Comparison of ENCODE assay signal across 9 mouse cellular contexts in genomic region chr1:181352367-181353199, GRCm38 (mm10). TPM values are rescaled to one million over a fixed set of nuclear protein-coding genes. Genes with fewer than 3 reads are reported as not detected.
DNase-seq lines count a peak whose midpoint lies in the region; ATAC-seq and TF ChIP-seq lines count a peak whose summit lies in the region.
"Had no signal": no experiment of that assay in that cellular context is flagged by ENCODE, and none has a peak within 500 bp of the region (broad histone marks: within the 10 kb centered on the region; RNA-seq: fewer than 3 reads in every experiment).

Gene Cnih3, plus strand, starts transcription at chr1:181352628.

- peak; percentile 86 for ATAC-seq in kidney, embryonic 16.5 days (ENCODE audit: low FRiP score, low TSS enrichment)
- ATAC-seq in liver, embryonic 13.5 days (ENCODE audit: low read depth) = no peak

- peak within 1 kb of the TSS; percentile 68 for H3K4me3 ChIP-seq in gastrocnemius, adult 2 months
- H3K4me3 ChIP-seq in kidney, embryonic 16.5 days (ENCODE audit: low read length) = peak within 1 kb of the TSS; percentile 55
- peak within 1 kb of the TSS; percentile 51 for H3K4me3 ChIP-seq in liver, embryonic 13.5 days (replicated peaks)

- H3K27ac ChIP-seq in gastrocnemius, adult 2 months = peak within 1 kb of the TSS; percentile 57
- no peak within 1 kb of the TSS for H3K27ac ChIP-seq in kidney, embryonic 16.5 days (ENCODE audit: low read length)
- H3K27ac ChIP-seq in liver, embryonic 13.5 days = no peak within 1 kb of the TSS

- H3K27me3 ChIP-seq in kidney, embryonic 16.5 days (ENCODE audit: insufficient read depth, low read length) = peaks cover 53% of the 10 kb centered on the region
- H3K27me3 ChIP-seq in liver, embryonic 13.5 days = peaks cover 92% of the 10 kb centered on the region

- peak within 1 kb of the TSS; percentile 65 for H3K9ac ChIP-seq in kidney, embryonic 16.5 days (replicated peaks; ENCODE audit: low read length)
- H3K9ac ChIP-seq in liver, embryonic 13.5 days = peak within 1 kb of the TSS; percentile 27; the same call in 1 of the 2 replicates

- H3K9me3 ChIP-seq in kidney, embryonic 16.5 days (ENCODE audit: low read length) = no peaks in the 10 kb centered on the region
- no peaks in the 10 kb centered on the region for H3K9me3 ChIP-seq in liver, embryonic 13.5 days (replicated peaks)

- peaks cover 16% of the 10 kb centered on the region for H3K4me1 ChIP-seq in kidney, embryonic 16.5 days (ENCODE audit: insufficient read depth, low read length)
- H3K4me1 ChIP-seq in liver, embryonic 13.5 days (replicated peaks) = peaks cover 19% of the 10 kb centered on the region

- intact Hi-C loops in gastrocnemius, adult 2 months (cut with DNase I) = no loop called here

- DNase-seq in gastrocnemius, adult 2 months = peak; percentile 63
- no peak for DNase-seq in gastrocnemius, adult 8-10 months (ENCODE audit: low spot score in 2 of 2)
- DNase-seq in brain, embryonic 14.5 days (ENCODE audit: low read depth) = peak; percentile 85
- DNase-seq in gastrocnemius, postnatal 25 days = peak; percentile 55
- DNase-seq in liver, embryonic 13.5 days = no peak
- peak; percentile 78 for DNase-seq in neural tube, embryonic 10.5 days (ENCODE audit: extremely low spot score, low spot score)
- peak; percentile 28 to 40 for DNase-seq in thymus, postnatal 10 days (ENCODE audit: low spot score in 2 of 2)

- no peaks in the 10 kb centered on the region for H3K36me3 ChIP-seq in kidney, embryonic 16.5 days (ENCODE audit: insufficient read depth, low read length)
- H3K36me3 ChIP-seq in liver, embryonic 13.5 days = no peaks in the 10 kb centered on the region

- TF ChIP-seq CTCF in gastrocnemius, adult 2 months (IDR thresholded peaks at IDR 0.05) = no peak
- no peak for TF ChIP-seq CTCF in brain, embryonic 14.5 days (IDR thresholded peaks at IDR 0.05; ENCODE audit: borderline replicate concordance, extremely low read depth, insufficient read depth, insufficient read length)

- under 1% methylated on average over 69 of the region's 78 CpGs for WGBS in kidney, embryonic 16.5 days
- WGBS in liver, embryonic 13.5 days (ENCODE audit: insufficient replicate concordance) = 1% methylated on average over 78 of the region's 78 CpGs

- no peak for TF ChIP-seq POLR2A in brain, embryonic 14.5 days (IDR thresholded peaks at IDR 0.05; ENCODE audit: borderline replicate concordance, extremely low read depth, insufficient read depth, insufficient read length, poor library complexity, severe bottlenecking)

- H3K4me2 ChIP-seq in kidney, embryonic 16.5 days (replicated peaks; ENCODE audit: low read depth, low read length) = peak within 1 kb of the TSS; percentile 97
- H3K4me2 ChIP-seq in liver, embryonic 13.5 days = peak within 1 kb of the TSS; percentile 72

RNA-seq across cellular contexts. Expression of gene Cnih3, which starts in this region (rescaled TPM):
- not detected for total RNA-seq in gastrocnemius, adult 2 months (2021)
- not detected for total RNA-seq in gastrocnemius, adult 8-10 months (2022)
- 6.7 and 10.5 TPM in 2 replicates for polyA plus RNA-seq in brain, embryonic 14.5 days (2012; rRNA removed)
- not detected for total RNA-seq in gastrocnemius, postnatal 25 days (2021)
- 0.17 TPM in 1 of 2 replicates, not detected in the other for polyA plus RNA-seq in kidney, embryonic 16.5 days (2015; fragmentation: Nextera tagmentation; extraction: Ambion mirVana)
- polyA plus RNA-seq in liver, embryonic 13.5 days (2015; fragmentation: Nextera tagmentation; extraction: Ambion mirVana) = not detected in 2 replicates
- total RNA-seq: MEL had no signal

Comparison
In these comparisons a context has a peak if more than half of its experiments do, and no peak if none do; other contexts are left out.
1. Peak in DNase-seq, H3K4me3 ChIP-seq and H3K27ac ChIP-seq in gastrocnemius, adult 2 months; RNA of the gene not detected or under 1 TPM.
2. Peak in DNase-seq in gastrocnemius, postnatal 25 days; RNA of the gene not detected or under 1 TPM.
3. Peak in ATAC-seq, H3K4me3 ChIP-seq, H3K9ac ChIP-seq and H3K4me2 ChIP-seq in kidney, embryonic 16.5 days; RNA of the gene not detected or under 1 TPM.
4. DNase-seq: peak in brain, embryonic 14.5 days (single experiment), neural tube, embryonic 10.5 days (single experiment) and thymus, postnatal 10 days (2 of 2); none in gastrocnemius, adult 8-10 months (0 of 2) and liver, embryonic 13.5 days (single experiment).
5. Peak in every context shown above with its lines, with median percentiles within 50 percentile points of each other: H3K4me3 ChIP-seq.